Mouse (Mus musculus) midbrain, postnatal 0 days (tissue): ENCODE data around the gene Zic2. TPM values are rescaled to one million over a fixed set of nuclear protein-coding genes. Genes with fewer than 3 reads are reported as not detected.

Source experiments
- ATAC-seq: fragments of 200-750 bp; cut with Nextera tagmentation; 2 replicates; pipeline ENCODE4 v1.8.0; 2017; ENCODE audit warnings: moderate number of reproducible peaks, mild to moderate bottlenecking, moderate TSS enrichment, moderate library complexity; ENCODE audit not compliant: low FRiP score
- DNase-seq: peaks from one replicate; pipeline ENCODE4 v3.0.0-alpha.2; 2015; ENCODE audit warnings: low spot score
- H3K27ac ChIP-seq: fragments of 300-500 bp; sonication (generic); 2 replicates; pipeline ENCODE4 v1.5.1; 2014; ENCODE audit warnings: low read depth, mild to moderate bottlenecking, low read length, mixed read lengths
- H3K27me3 ChIP-seq: fragments of 300-500 bp; sonication (generic); 2 replicates; pipeline ENCODE4 v1.6.1; 2014; ENCODE audit warnings: low read length, control low read depth, mixed read lengths; ENCODE audit not compliant: insufficient read depth
- H3K36me3 ChIP-seq: fragments of 300-500 bp; sonication (generic); 2 replicates; pipeline ENCODE4 v1.6.1; 2014; ENCODE audit warnings: low read length, control low read depth, mixed read lengths; ENCODE audit not compliant: insufficient read depth
- H3K4me1 ChIP-seq: fragments of 300-500 bp; sonication (generic); 2 replicates; pipeline ENCODE4 v1.6.1; 2014; ENCODE audit warnings: mild to moderate bottlenecking, control low read depth, antibody characterized with exemption, low read length, mixed read lengths; ENCODE audit not compliant: insufficient read depth
- H3K4me2 ChIP-seq: fragments of 300-500 bp; sonication (generic); 2 replicates; pipeline ENCODE4 v1.6.1; 2014; ENCODE audit warnings: low read depth, mild to moderate bottlenecking, low read length, mixed read lengths; ENCODE audit not compliant: poor library complexity, severe bottlenecking
- H3K4me3 ChIP-seq: fragments of 300-500 bp; sonication (generic); 2 replicates; pipeline ENCODE4 v1.5.1; 2014; ENCODE audit warnings: low read depth, mild to moderate bottlenecking, low read length, moderate library complexity
- H3K9ac ChIP-seq: fragments of 300-500 bp; sonication (generic); replicated peaks from 2 replicates; pipeline ENCODE4 v1.6.1; 2014; ENCODE audit warnings: mild to moderate bottlenecking, low read length, moderate library complexity, mixed read lengths; ENCODE audit not compliant: poor library complexity, severe bottlenecking
- H3K9me3 ChIP-seq: fragments of 300-500 bp; sonication (generic); 2 replicates; pipeline ENCODE4 v1.6.1; 2016; ENCODE audit warnings: low read length, control low read depth
- CTCF ChIP-seq: IDR thresholded peaks from 2 replicates; pipeline ENCODE4 v1.5.1; 2016; ENCODE audit warnings: antibody characterized with exemption, mild to moderate bottlenecking
- WGBS: fragments of 180-500 bp; shearing (Covaris S2); extraction: QIAGEN DNeasy Blood & Tissue Kit; methylation state at CpG from one replicate; pipeline ENCODE4 v1.1.7; 2014; 5-methylcytosine and 5-hydroxymethylcytosine counted together
- polyA plus RNA-seq: library from polyadenylated mRNA; unstranded; fragments of >200 nt; fragmentation: Nextera tagmentation; extraction: Ambion mirVana; gene quantifications from 2 replicates; pipeline ENCODE4 v1.2.1, GENCODE M21; 2015
- total RNA-seq: library from RNA; depleted of rRNA; stranded (reverse); fragments of >200 nt; gene quantifications from 2 replicates; pipeline ENCODE4 v1.2.3, GENCODE M21; 2014

Gene Zic2
- total and polyA plus RNA-seq, 2 experiments from 2014 or later = 13.9 to 106 TPM

- Histone ChIP-seq H3K4me3 (peak overlapping the region; percentile 47), H3K9ac (peak overlapping the region; percentile 63), H3K9me3 (no peaks in the 10 kb centered on the region), H3K36me3 (no peaks in the 10 kb centered on the region), H3K27me3 (peaks cover 25% of the 10 kb centered on the region), H3K4me1 (no peaks in the 10 kb centered on the region), H3K4me2 (peak overlapping the region; percentile 41), H3K27ac (peak overlapping the region; percentile 55; the same call in 1 of the 2 replicates)
- no peak for TF ChIP-seq CTCF
- ATAC-seq (no peak), DNase-seq (no peak)
- WGBS = 4% methylated on average over 9 of the region's 9 CpGs
Observed at GRCm38 (mm10) chr14:122477971-122478573, 2.8 kb downstream of the Zic2 start.

- no peak for TF ChIP-seq CTCF
- peak overlapping the region; percentile 41 for H3K4me2 ChIP-seq
- no peaks in the 10 kb centered on the region for H3K36me3 ChIP-seq
- peak overlapping the region; percentile 63 for H3K9ac ChIP-seq
- ATAC-seq (no peak), DNase-seq (no peak)
- peak overlapping the region; percentile 47 for H3K4me3 ChIP-seq
- H3K27ac ChIP-seq = peak overlapping the region; percentile 55
- peaks cover 26% of the 10 kb centered on the region for H3K27me3 ChIP-seq
- WGBS = 1% methylated on average over 22 of the region's 22 CpGs
- H3K9me3 ChIP-seq = no peaks in the 10 kb centered on the region
- no peaks in the 10 kb centered on the region for H3K4me1 ChIP-seq
Observed at GRCm38 (mm10) chr14:122478574-122479011, 3.4 kb downstream of the Zic2 start.

DNA sequence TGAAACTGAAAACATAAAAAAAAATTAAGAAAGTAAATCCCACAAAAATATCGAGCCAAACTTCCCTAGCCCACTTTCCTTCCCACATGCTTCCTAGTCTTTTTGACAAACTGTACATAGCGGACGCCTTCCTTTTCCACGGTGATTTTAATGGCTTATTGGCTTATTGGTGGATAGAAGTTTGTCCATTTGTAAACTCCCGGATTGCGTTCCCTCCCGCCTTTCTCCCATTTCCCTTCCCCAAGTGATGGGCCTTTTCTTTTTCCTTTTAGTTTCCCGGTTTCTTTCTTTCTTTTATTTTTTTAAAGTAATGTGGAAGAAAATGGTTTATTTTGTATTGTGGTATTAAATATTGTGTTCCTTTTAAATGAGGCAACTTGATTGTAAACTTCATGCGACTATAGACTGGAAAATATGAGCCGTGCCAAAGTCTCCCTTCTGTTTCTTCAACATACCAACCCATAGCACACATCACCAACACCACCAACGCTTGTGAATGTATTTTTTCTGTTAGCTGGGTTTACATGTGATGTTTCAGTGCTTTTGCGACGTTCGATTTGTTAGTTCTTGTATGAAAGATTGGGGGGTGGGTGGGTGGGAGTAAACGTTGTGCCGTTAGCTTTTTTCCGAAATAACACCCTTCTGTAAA is 4.3 kb downstream of the Zic2 start:
- WGBS = 15% methylated on average over 17 of the region's 17 CpGs
- Histone ChIP-seq H3K4me1 (no peaks in the 10 kb centered on the region), H3K9ac (peak overlapping the region; percentile 33; the same call in 1 of the 2 replicates), H3K4me3 (peak overlapping the region; percentile 47), H3K27me3 (peaks cover 36% of the 10 kb centered on the region), H3K9me3 (no peaks in the 10 kb centered on the region), H3K36me3 (no peaks in the 10 kb centered on the region), H3K27ac (no peak overlapping the region), H3K4me2 (peak overlapping the region; percentile 13; the same call in 1 of the 2 replicates)
- TF ChIP-seq CTCF = no peak
- ATAC-seq = no peak
- no peak for DNase-seq

- Histone ChIP-seq H3K9me3 (no peaks in the 10 kb centered on the region), H3K4me2 (peak overlapping the region; percentile 45), H3K4me3 (peak overlapping the region; percentile 47), H3K27me3 (peaks cover 40% of the 10 kb centered on the region), H3K27ac (peak overlapping the region; percentile 51; the same call in 1 of the 2 replicates), H3K9ac (peak overlapping the region; percentile 44), H3K36me3 (no peaks in the 10 kb centered on the region), H3K4me1 (no peaks in the 10 kb centered on the region)
- no peak for ATAC-seq
- TF ChIP-seq CTCF = no peak
- no peak for DNase-seq
- WGBS = 22% methylated on average over 2 of the region's 2 CpGs
Observed at GRCm38 (mm10) chr14:122480355-122480754, 5.1 kb downstream of the Zic2 start.

DNA sequence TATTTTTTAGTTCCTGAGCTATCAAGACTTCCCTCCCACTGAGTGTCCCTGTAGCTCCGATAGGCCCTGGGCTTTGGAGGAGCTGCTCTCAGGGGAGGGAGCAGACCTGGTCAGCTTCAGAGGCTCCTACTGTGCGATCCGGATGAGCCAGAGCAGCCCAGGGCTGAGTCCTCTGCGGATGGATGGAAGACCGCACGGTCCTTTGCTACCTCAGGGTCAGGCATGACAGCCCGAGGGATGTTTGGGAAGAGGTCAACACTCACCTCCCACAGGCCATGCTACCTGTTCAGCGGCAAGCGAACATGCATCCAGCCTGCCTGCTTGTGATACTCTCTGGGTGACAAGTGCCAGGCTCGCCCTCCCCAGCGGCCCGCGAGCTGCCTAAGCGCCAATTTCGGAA is 5.9 kb downstream of the Zic2 start:
- 18% methylated on average over 15 of the region's 15 CpGs for WGBS
- Histone ChIP-seq H3K27me3 (peaks cover 40% of the 10 kb centered on the region), H3K36me3 (no peaks in the 10 kb centered on the region), H3K27ac (peak overlapping the region; percentile 51; the same call in 1 of the 2 replicates), H3K9me3 (no peaks in the 10 kb centered on the region), H3K4me3 (peak overlapping the region; percentile 47), H3K4me2 (peak overlapping the region; percentile 45), H3K4me1 (no peaks in the 10 kb centered on the region), H3K9ac (peak overlapping the region; percentile 44)
- no peak for DNase-seq
- ATAC-seq = no peak
- TF ChIP-seq CTCF = no peak
